ENCODE assay signal across 35 mouse cellular contexts in the genomic region with DNA sequence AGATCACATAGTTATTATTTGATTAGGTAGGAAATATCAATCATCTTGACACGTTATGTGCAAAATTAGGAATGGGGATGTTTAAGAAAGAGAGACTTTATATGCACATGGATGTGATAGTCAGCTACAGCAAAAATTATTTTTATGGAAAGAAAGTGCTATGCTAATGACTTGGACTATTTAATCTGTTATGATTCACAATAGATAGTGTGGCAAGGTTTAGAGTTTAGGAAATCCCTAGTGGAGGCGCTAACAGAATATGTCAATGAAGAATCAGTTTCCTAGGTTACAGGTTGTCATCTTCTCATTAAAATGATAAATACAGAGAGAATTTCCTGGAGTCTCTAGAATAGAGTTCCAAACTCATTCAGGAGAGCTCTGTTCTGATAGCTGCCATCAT.
"Had no signal": no experiment of that assay in that cellular context is flagged by ENCODE, and none has a peak within 500 bp of the region (broad histone marks: within the 10 kb centered on the region; RNA-seq: fewer than 3 reads in every experiment).

No protein-coding gene starts in this region.

- ATAC-seq: hindbrain, embryonic 16.5 days; hindbrain, postnatal 0 days; inflammation-experienced regulatory T-cells, adult 6 months; intestine, embryonic 15.5 days; intestine, embryonic 16.5 days; intestine, postnatal 0 days had no signal

- H3K4me2 ChIP-seq: heart, embryonic 11.5 days; heart, embryonic 12.5 days; heart, embryonic 13.5 days; heart, embryonic 15.5 days; hindbrain, embryonic 12.5 days; hindbrain, embryonic 13.5 days; hindbrain, embryonic 14.5 days; hindbrain, embryonic 15.5 days; intestine, embryonic 15.5 days; kidney, embryonic 15.5 days had no signal

- H3K4me1 ChIP-seq: heart, embryonic 10.5 days; heart, embryonic 12.5 days; heart, embryonic 13.5 days; heart, embryonic 15.5 days; hindbrain, embryonic 10.5 days; hindbrain, embryonic 12.5 days; hindbrain, embryonic 13.5 days; hindbrain, embryonic 15.5 days; intestine, embryonic 15.5 days; kidney, embryonic 15.5 days had no signal

- H3K27ac ChIP-seq: heart, embryonic 10.5 days; heart, embryonic 13.5 days; heart, embryonic 15.5 days; hindbrain, embryonic 10.5 days; hindbrain, embryonic 12.5 days; hindbrain, embryonic 13.5 days; hindbrain, embryonic 14.5 days; hindbrain, embryonic 15.5 days; hindbrain, postnatal 0 days; intestine, embryonic 15.5 days; kidney, embryonic 15.5 days; kidney, postnatal 0 days; layer of hippocampus, adult 2 months had no signal

- DNase-seq: heart, postnatal 10 days; heart, postnatal 14 days; heart, postnatal 36 days; heart, postnatal 4 days; kidney, adult 11 months; kidney, adult 18-20 months; kidney, adult 2 months; kidney, adult 8-10 months; kidney, adult 9 months; kidney, postnatal 10 days; kidney, postnatal 14 days; kidney, postnatal 25 days; kidney, postnatal 36 days; kidney, postnatal 4 days; layer of hippocampus, adult 9-11 months; layer of hippocampus, postnatal 36 days had no signal

- H3K9me3 ChIP-seq: heart, embryonic 10.5 days; heart, embryonic 12.5 days; heart, embryonic 13.5 days; heart, embryonic 15.5 days; hindbrain, embryonic 10.5 days; hindbrain, embryonic 12.5 days; hindbrain, embryonic 13.5 days; hindbrain, embryonic 15.5 days; intestine, embryonic 15.5 days; kidney, embryonic 15.5 days had no signal

- H3K27me3 ChIP-seq: heart, embryonic 12.5 days; heart, embryonic 13.5 days; heart, embryonic 15.5 days; hindbrain, embryonic 12.5 days; hindbrain, embryonic 13.5 days; hindbrain, embryonic 15.5 days; intestine, embryonic 15.5 days; kidney, embryonic 15.5 days had no signal

- H3K4me3 ChIP-seq: heart, embryonic 10.5 days; heart, embryonic 12.5 days; heart, embryonic 13.5 days; heart, embryonic 15.5 days; hindbrain, embryonic 10.5 days; hindbrain, embryonic 12.5 days; hindbrain, embryonic 13.5 days; hindbrain, embryonic 15.5 days; intestine, embryonic 15.5 days; kidney, embryonic 15.5 days; layer of hippocampus, adult 2 months had no signal

- H3K9ac ChIP-seq: heart, embryonic 12.5 days; heart, embryonic 13.5 days; heart, embryonic 15.5 days; hindbrain, embryonic 12.5 days; hindbrain, embryonic 13.5 days; hindbrain, embryonic 14.5 days; hindbrain, embryonic 15.5 days; intestine, embryonic 15.5 days; kidney, embryonic 15.5 days had no signal

- H3K36me3 ChIP-seq: heart, embryonic 10.5 days; heart, embryonic 12.5 days; heart, embryonic 13.5 days; heart, embryonic 15.5 days; hindbrain, embryonic 10.5 days; hindbrain, embryonic 12.5 days; hindbrain, embryonic 13.5 days; hindbrain, embryonic 15.5 days; intestine, embryonic 15.5 days; kidney, embryonic 15.5 days had no signal
